Mouse (Mus musculus) stomach, embryonic 14.5 days (tissue): Measurements from ENCODE around the gene Sgpp1. TPM values are rescaled to one million over a fixed set of nuclear protein-coding genes. Genes with fewer than 3 reads are reported as not detected.
"Not testable (repeated sequence)": the region's sequence is repeated elsewhere in the genome, so short reads cannot be mapped to it uniquely, and the experiment has no call there.

Source experiments
- ATAC-seq: fragments of 200-750 bp; cut with Nextera tagmentation; 2 replicates; pipeline ENCODE4 v1.8.0; 2017; ENCODE audit warnings: low read depth, moderate TSS enrichment; ENCODE audit not compliant: insufficient number of reproducible peaks, insufficient read depth, low FRiP score
- H3K27ac ChIP-seq: fragments of 300-500 bp; sonication (generic); 2 replicates; pipeline ENCODE4 v1.5.1; 2014; ENCODE audit warnings: mild to moderate bottlenecking, low read length, moderate library complexity, mixed read lengths
- H3K27me3 ChIP-seq: fragments of 300-500 bp; sonication (generic); 2 replicates; pipeline ENCODE4 v1.6.1; 2014; ENCODE audit warnings: low read length, control low read depth, mixed read lengths; ENCODE audit not compliant: control insufficient read depth, insufficient read depth
- H3K36me3 ChIP-seq: fragments of 300-500 bp; sonication (generic); 2 replicates; pipeline ENCODE4 v1.6.1; 2014; ENCODE audit warnings: mild to moderate bottlenecking, control low read depth, low read length, moderate library complexity, mixed read lengths; ENCODE audit not compliant: control insufficient read depth, insufficient read depth
- H3K4me1 ChIP-seq: fragments of 300-500 bp; sonication (generic); 2 replicates; pipeline ENCODE4 v1.6.1; 2014; ENCODE audit warnings: low read length, control low read depth, mixed read lengths; ENCODE audit not compliant: control insufficient read depth, insufficient read depth
- H3K4me2 ChIP-seq: fragments of 300-500 bp; sonication (generic); replicated peaks from 2 replicates; pipeline ENCODE4 v1.6.1; 2014; ENCODE audit warnings: low read depth, low read length, control low read depth
- H3K4me3 ChIP-seq: fragments of 300-500 bp; sonication (generic); 2 replicates; pipeline ENCODE4 v1.5.1; 2014; ENCODE audit warnings: low read depth, low read length, control low read depth
- H3K9ac ChIP-seq: fragments of 300-500 bp; sonication (generic); replicated peaks from 2 replicates; pipeline ENCODE4 v1.6.1; 2014; ENCODE audit warnings: low read depth, mild to moderate bottlenecking, control low read depth, low read length, moderate library complexity, mixed read lengths
- H3K9me3 ChIP-seq: fragments of 300-500 bp; sonication (generic); 2 replicates; pipeline ENCODE4 v1.6.1; 2016; ENCODE audit warnings: low read depth, low read length, control low read depth; ENCODE audit not compliant: control insufficient read depth
- WGBS: fragments of 180-500 bp; shearing (Covaris S2); extraction: QIAGEN DNeasy Blood & Tissue Kit; methylation state at CpG from one replicate; pipeline ENCODE4 v1.1.7; 2014; 5-methylcytosine and 5-hydroxymethylcytosine counted together
- polyA plus RNA-seq: library from polyadenylated mRNA; unstranded; fragments of >200 nt; fragmentation: Nextera tagmentation; extraction: Ambion mirVana; gene quantifications from 2 replicates; pipeline ENCODE4 v1.2.1, GENCODE M21; 2014

The Sgpp1 gene
- polyA plus RNA-seq, 1 experiment from 2014 or later = 19.6 TPM

GRCm38 (mm10) chr12:75695845-75696244 is 39.7 kb downstream of the Sgpp1 start:
- not testable (repeated sequence) for H3K36me3 ChIP-seq, H3K27ac ChIP-seq, ATAC-seq, H3K4me3 ChIP-seq, H3K9me3 ChIP-seq, H3K27me3 ChIP-seq, H3K4me1 ChIP-seq, H3K4me2 ChIP-seq, H3K9ac ChIP-seq
- WGBS = 85% methylated on average over 1 of the region's 1 CpGs

- ATAC-seq = no peak
- no peak overlapping the region for H3K27ac ChIP-seq
- WGBS = 83% methylated on average over 2 of the region's 2 CpGs
- H3K4me3 ChIP-seq = no peak overlapping the region
- no peaks in the 10 kb centered on the region for H3K27me3 ChIP-seq
- H3K4me1 ChIP-seq = no peaks in the 10 kb centered on the region
- H3K36me3 ChIP-seq = no peaks in the 10 kb centered on the region
- H3K4me2 ChIP-seq = no peak overlapping the region
- H3K9ac ChIP-seq = no peak overlapping the region
- no peaks in the 10 kb centered on the region for H3K9me3 ChIP-seq
Observed at GRCm38 (mm10) chr12:75689003-75689402, 46.5 kb downstream of the Sgpp1 start.

DNA sequence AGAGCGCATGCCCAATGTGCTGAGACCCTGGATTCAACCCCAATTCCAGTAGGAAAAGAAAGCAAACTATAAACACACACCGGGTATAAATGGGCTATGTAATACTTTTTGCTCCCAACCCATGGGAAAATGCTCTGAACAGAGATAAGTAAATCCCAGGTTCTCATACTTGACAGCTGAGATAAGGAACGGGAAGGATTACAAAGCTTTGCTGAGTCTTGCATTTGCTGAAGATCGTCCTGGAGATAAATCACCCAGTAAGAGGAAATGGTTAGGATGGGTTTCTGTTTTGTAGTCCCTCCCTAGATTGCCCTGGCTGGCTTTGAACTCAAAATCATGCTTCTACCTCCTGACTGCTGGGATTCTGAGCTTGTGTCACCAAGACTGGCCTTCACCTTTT is 48.2 kb downstream of the Sgpp1 start:
- Histone ChIP-seq H3K4me1 (no peaks in the 10 kb centered on the region), H3K9me3 (no peaks in the 10 kb centered on the region), H3K4me2 (no peak overlapping the region), H3K36me3 (no peaks in the 10 kb centered on the region), H3K27ac (no peak overlapping the region), H3K27me3 (no peaks in the 10 kb centered on the region), H3K4me3 (no peak overlapping the region), H3K9ac (no peak overlapping the region)
- ATAC-seq = no peak
- 19% methylated on average over 4 of the region's 4 CpGs for WGBS

- not testable (repeated sequence) for H3K4me3 ChIP-seq, H3K27me3 ChIP-seq, H3K9me3 ChIP-seq, H3K9ac ChIP-seq, H3K4me1 ChIP-seq, ATAC-seq, H3K36me3 ChIP-seq, H3K4me2 ChIP-seq, H3K27ac ChIP-seq
- WGBS = 78% methylated on average over 4 of the region's 4 CpGs
Observed at GRCm38 (mm10) chr12:75684026-75684425, 51.5 kb downstream of the Sgpp1 start.

- Histone ChIP-seq H3K9ac (no peak overlapping the region), H3K36me3 (no peaks in the 10 kb centered on the region), H3K27me3 (no peaks in the 10 kb centered on the region), H3K27ac (no peak overlapping the region), H3K4me3 (no peak overlapping the region), H3K4me2 (no peak overlapping the region), H3K4me1 (no peaks in the 10 kb centered on the region), H3K9me3 (no peaks in the 10 kb centered on the region)
- WGBS = 90% methylated on average over 4 of the region's 4 CpGs
- no peak for ATAC-seq
Observed at GRCm38 (mm10) chr12:75683598-75683997, 51.9 kb downstream of the Sgpp1 start.

- 74% methylated on average over 2 of the region's 2 CpGs for WGBS
- H3K27ac ChIP-seq = no peak overlapping the region
- H3K27me3 ChIP-seq = no peaks in the 10 kb centered on the region
- H3K9me3 ChIP-seq = no peaks in the 10 kb centered on the region
- no peak overlapping the region for H3K4me3 ChIP-seq
- no peaks in the 10 kb centered on the region for H3K36me3 ChIP-seq
- no peak for ATAC-seq
- H3K9ac ChIP-seq = no peak overlapping the region
- H3K4me1 ChIP-seq = no peaks in the 10 kb centered on the region
- H3K4me2 ChIP-seq = no peak overlapping the region
Observed at GRCm38 (mm10) chr12:75682842-75683241, 52.7 kb downstream of the Sgpp1 start.

DNA sequence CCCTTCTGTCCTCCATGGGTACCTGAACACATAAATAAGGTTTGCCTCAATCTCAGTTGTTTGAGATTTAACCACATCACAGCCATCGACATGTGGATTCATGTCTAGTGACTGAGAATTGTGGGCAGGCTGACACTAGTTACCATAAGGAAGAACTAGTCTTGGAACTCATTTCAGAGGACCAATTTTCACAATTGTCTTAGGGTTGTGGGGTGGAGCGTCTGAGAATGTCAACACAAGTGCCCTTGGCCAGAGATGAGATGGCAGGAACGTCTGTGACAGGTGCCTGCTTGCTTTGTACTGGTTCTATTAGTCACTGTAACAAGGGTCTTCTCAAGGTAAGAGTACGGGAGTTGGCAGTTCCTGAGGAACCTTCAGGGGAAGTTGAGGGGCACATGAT is 54.4 kb downstream of the Sgpp1 start:
- Histone ChIP-seq H3K36me3 (no peaks in the 10 kb centered on the region), H3K4me1 (no peaks in the 10 kb centered on the region), H3K9ac (no peak overlapping the region), H3K27me3 (no peaks in the 10 kb centered on the region), H3K9me3 (no peaks in the 10 kb centered on the region), H3K27ac (no peak overlapping the region), H3K4me3 (no peak overlapping the region), H3K4me2 (no peak overlapping the region)
- WGBS = 71% methylated on average over 4 of the region's 4 CpGs
- ATAC-seq = no peak

DNA sequence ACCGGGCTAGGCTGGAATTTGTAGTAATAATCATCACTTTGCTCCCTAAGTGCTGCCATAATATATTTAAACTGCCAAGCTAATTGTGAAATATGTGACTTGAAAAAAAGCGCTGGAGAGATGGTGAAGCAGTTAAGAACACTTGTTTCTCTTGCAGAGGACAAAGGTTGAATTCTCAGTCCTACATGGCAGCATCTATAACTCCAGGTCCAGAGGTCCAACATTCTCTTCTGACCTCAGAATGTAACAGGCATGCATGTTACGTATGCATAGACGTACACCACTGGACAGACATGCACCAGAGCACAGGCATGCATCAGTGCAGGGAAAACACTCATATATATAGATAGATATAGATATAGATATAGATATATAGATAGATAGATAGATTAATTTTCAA is 57.1 kb downstream of the Sgpp1 start:
- Histone ChIP-seq H3K9me3 (no peaks in the 10 kb centered on the region), H3K36me3 (no peaks in the 10 kb centered on the region), H3K4me3 (no peak overlapping the region), H3K4me1 (no peaks in the 10 kb centered on the region), H3K9ac (no peak overlapping the region), H3K27me3 (no peaks in the 10 kb centered on the region), H3K27ac (no peak overlapping the region), H3K4me2 (no peak overlapping the region)
- ATAC-seq = no peak
- WGBS = 89% methylated on average over 4 of the region's 4 CpGs

GRCm38 (mm10) chr12:75672630-75673029 is 62.9 kb downstream of the Sgpp1 start:
- H3K9ac ChIP-seq = no peak overlapping the region
- peaks cover 9% of the 10 kb centered on the region for H3K4me1 ChIP-seq
- no peak for ATAC-seq
- H3K9me3 ChIP-seq = no peaks in the 10 kb centered on the region
- H3K4me3 ChIP-seq = no peak overlapping the region
- H3K27me3 ChIP-seq = no peaks in the 10 kb centered on the region
- H3K36me3 ChIP-seq = no peaks in the 10 kb centered on the region
- no peak overlapping the region for H3K4me2 ChIP-seq
- WGBS = 94% methylated on average over 4 of the region's 4 CpGs
- no peak overlapping the region for H3K27ac ChIP-seq
